Mouse (Mus musculus): ENCODE measurements at regions not wholly inside any gene's neighbourhood (a gene's known extent, or its start where the extent isn't known, plus 50 kb on each side); places are given as distances from the start of the nearest gene placed in this dataset.

- no peak for DNase-seq (ENCODE audit: low spot score)
These were observed 50.0 kb upstream of the Podxl start for GRCm38 (mm10) chr6:31613590-31614319.
